Mouse (Mus musculus) megakaryocyte, embryonic 14.5 days (primary cell): Measurements from ENCODE around the gene Ppp2r1b.

Experiments used
- FLI1 ChIP-seq: IDR thresholded peaks from 2 replicates; pipeline ENCODE4 v1.6.1; 2012; ENCODE audit warnings: low read length, inconsistent platforms, mixed read lengths
- GATA1 ChIP-seq: IDR thresholded peaks from 3 replicates; pipeline ENCODE4 v1.6.1; 2012; ENCODE audit warnings: mixed read lengths, low read length, inconsistent platforms, borderline replicate concordance

GRCm38 (mm10) chr9:50819716-50820115 is 25.4 kb upstream of the Ppp2r1b start:
- TF ChIP-seq FLI1 (no peak), GATA1 (no peak)
